8 mouse cellular contexts compared by ENCODE assay signal in genomic region chr3:119893165-119893910, GRCm38 (mm10).
DNase-seq lines count a peak whose midpoint lies in the region; ATAC-seq lines count a peak whose summit lies in the region.

No protein-coding gene starts in this region.

- no peaks in the 10 kb centered on the region for H3K27me3 ChIP-seq in heart, embryonic 12.5 days (replicated peaks)
- H3K27me3 ChIP-seq in forebrain, embryonic 12.5 days: no peaks in the 10 kb centered on the region
- H3K27me3 ChIP-seq in limb, embryonic 13.5 days: no peaks in the 10 kb centered on the region
- H3K27me3 ChIP-seq in stomach, embryonic 16.5 days (ENCODE audit: control insufficient read depth, insufficient read depth, low read length): no peaks in the 10 kb centered on the region

- intact Hi-C loops in heart, postnatal 36 days (cut with DNase I): no loop called here

- H3K36me3 ChIP-seq in heart, embryonic 12.5 days: no peaks in the 10 kb centered on the region
- no peaks in the 10 kb centered on the region for H3K36me3 ChIP-seq in forebrain, embryonic 12.5 days (replicated peaks)
- H3K36me3 ChIP-seq in limb, embryonic 13.5 days: no peaks in the 10 kb centered on the region
- H3K36me3 ChIP-seq in stomach, embryonic 16.5 days (ENCODE audit: control insufficient read depth, insufficient read depth, low read length): no peaks in the 10 kb centered on the region

- no peak for DNase-seq in heart, postnatal 36 days
- DNase-seq in ZHBTc4 (ENCODE audit: low read depth, low spot score): peak; percentile 1
- no peak for DNase-seq in T-cell, adult 2 months (ENCODE audit: low spot score)
- DNase-seq in cerebellum, adult 11-12 months: no peak

- no peaks in the 10 kb centered on the region for H3K9me3 ChIP-seq in heart, embryonic 12.5 days (replicated peaks)
- H3K9me3 ChIP-seq in forebrain, embryonic 12.5 days: no peaks in the 10 kb centered on the region
- no peaks in the 10 kb centered on the region for H3K9me3 ChIP-seq in limb, embryonic 13.5 days
- no peaks in the 10 kb centered on the region for H3K9me3 ChIP-seq in stomach, embryonic 16.5 days (replicated peaks; ENCODE audit: control insufficient read depth, low read length)

- H3K4me1 ChIP-seq in heart, embryonic 12.5 days (replicated peaks): peaks cover 18% of the 10 kb centered on the region
- H3K4me1 ChIP-seq in forebrain, embryonic 12.5 days: peaks cover 26% of the 10 kb centered on the region
- peaks cover 12% of the 10 kb centered on the region; the same call in 1 of the 2 replicates for H3K4me1 ChIP-seq in limb, embryonic 13.5 days
- 0 out of 2 replicates have a peak, but pooled peaks cover 3% of the 10 kb centered on the region for H3K4me1 ChIP-seq in stomach, embryonic 16.5 days (ENCODE audit: control insufficient read depth, insufficient read depth, low read length)

- WGBS in heart, embryonic 12.5 days: 12% methylated on average over 20 of the region's 20 CpGs
- 10% methylated on average over 20 of the region's 20 CpGs for WGBS in forebrain, embryonic 12.5 days
- whole genome bisulfite sequencing in limb, embryonic 13.5 days: 8% methylated on average over 20 of the region's 20 CpGs
- 11% methylated on average over 20 of the region's 20 CpGs for WGBS in stomach, embryonic 16.5 days

- peak overlapping the region; percentile 36 for H3K4me3 ChIP-seq in heart, embryonic 12.5 days
- peak overlapping the region; percentile 19 for H3K4me3 ChIP-seq in forebrain, embryonic 12.5 days (replicated peaks)
- H3K4me3 ChIP-seq in limb, embryonic 13.5 days: peak overlapping the region; percentile 30
- H3K4me3 ChIP-seq in stomach, embryonic 16.5 days (replicated peaks; ENCODE audit: low read length): peak overlapping the region; percentile 3; the same call in 1 of the 2 replicates

- H3K27ac ChIP-seq in heart, embryonic 12.5 days (ENCODE audit: poor library complexity, severe bottlenecking): no peak overlapping the region
- H3K27ac ChIP-seq in forebrain, embryonic 12.5 days: peak overlapping the region; percentile 53; the same call in 1 of the 2 replicates
- no peak overlapping the region for H3K27ac ChIP-seq in limb, embryonic 13.5 days
- H3K27ac ChIP-seq in stomach, embryonic 16.5 days (ENCODE audit: low read length): no peak overlapping the region

- H3K4me2 ChIP-seq in heart, embryonic 12.5 days: peak overlapping the region; percentile 71
- peak overlapping the region; percentile 54 for H3K4me2 ChIP-seq in forebrain, embryonic 12.5 days
- peak overlapping the region; percentile 63 for H3K4me2 ChIP-seq in limb, embryonic 13.5 days (replicated peaks)
- H3K4me2 ChIP-seq in stomach, embryonic 16.5 days (ENCODE audit: low read depth, low read length): peak overlapping the region; percentile 48

- peak overlapping the region; percentile 24 for H3K9ac ChIP-seq in heart, embryonic 12.5 days
- H3K9ac ChIP-seq in forebrain, embryonic 12.5 days: no peak overlapping the region
- H3K9ac ChIP-seq in limb, embryonic 13.5 days: peak overlapping the region; percentile 54
- H3K9ac ChIP-seq in stomach, embryonic 16.5 days (ENCODE audit: low read length): peak overlapping the region; percentile 34; the same call in 1 of the 2 replicates

- ATAC-seq in heart, embryonic 12.5 days (ENCODE audit: insufficient number of reproducible peaks, low FRiP score): no peak
- no peak for ATAC-seq in forebrain, embryonic 12.5 days (ENCODE audit: low FRiP score)
- ATAC-seq in limb, embryonic 13.5 days (ENCODE audit: low FRiP score, low read depth): no peak
- no peak for ATAC-seq in stomach, embryonic 16.5 days (ENCODE audit: insufficient read depth, low FRiP score)
